Mouse (Mus musculus): ENCODE data around the gene Cnnm1.

GRCm38 (mm10) chr19:43442906-43443305 is 2.7 kb downstream of the Cnnm1 start:
- no peak for TF ChIP-seq CTCF (conservative IDR thresholded peaks at IDR 0.05; ENCODE audit: insufficient read depth, insufficient read length, low read depth, low read length)
- TF ChIP-seq POLR2A (IDR thresholded peaks at IDR 0.05; ENCODE audit: low read depth, low read length): no peak

Data from kidney, adult 2 months (tissue).